ENCODE assay signal across 9 mouse cellular contexts in the genomic region with DNA sequence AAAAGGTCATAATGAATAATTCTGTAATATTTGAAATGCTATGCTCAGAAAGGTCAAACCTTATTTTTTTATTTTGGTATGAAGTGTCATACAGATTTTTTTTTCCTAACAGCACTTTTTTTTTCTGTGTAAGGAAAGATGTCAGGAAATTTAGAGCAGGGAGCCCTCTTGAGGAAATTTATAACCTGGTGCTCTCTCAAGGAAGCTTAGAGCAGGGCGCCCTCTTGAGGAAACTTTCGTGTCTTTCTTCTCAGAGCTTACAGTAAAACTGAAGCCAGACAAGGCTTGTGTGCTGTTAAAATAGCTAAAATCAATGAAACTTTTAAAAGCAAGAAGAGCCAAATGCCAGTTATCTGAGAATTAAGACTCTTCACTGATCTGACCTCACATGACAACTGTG.
DNase-seq lines count a peak whose midpoint lies in the region; ATAC-seq and TF ChIP-seq lines count a peak whose summit lies in the region.
"Had no signal": no experiment of that assay in that cellular context is flagged by ENCODE, and none has a peak within 500 bp of the region (broad histone marks: within the 10 kb centered on the region; RNA-seq: fewer than 3 reads in every experiment).

No protein-coding gene starts in this region.

- H3K36me3 ChIP-seq in hindbrain, embryonic 10.5 days = no peaks in the 10 kb centered on the region
- H3K36me3 ChIP-seq in hindbrain, embryonic 12.5 days = no peaks in the 10 kb centered on the region
- no peaks in the 10 kb centered on the region for H3K36me3 ChIP-seq in midbrain, postnatal 0 days (ENCODE audit: insufficient read depth, low read length)

- H3K4me1 ChIP-seq in hindbrain, embryonic 10.5 days (replicated peaks) = no peaks in the 10 kb centered on the region
- no peaks in the 10 kb centered on the region for H3K4me1 ChIP-seq in hindbrain, embryonic 12.5 days
- H3K4me1 ChIP-seq in midbrain, postnatal 0 days (ENCODE audit: insufficient read depth, low read length) = no peaks in the 10 kb centered on the region
- H3K4me1 ChIP-seq: limb, embryonic 15.5 days had no signal

- TF ChIP-seq CTCF in midbrain, postnatal 0 days (IDR thresholded peaks at IDR 0.05) = peak; percentile 95

- H3K4me3 ChIP-seq in hindbrain, embryonic 10.5 days = no peak overlapping the region
- H3K4me3 ChIP-seq in hindbrain, embryonic 12.5 days = no peak overlapping the region
- H3K4me3 ChIP-seq in midbrain, postnatal 0 days (ENCODE audit: low read depth, low read length) = no peak overlapping the region
- H3K4me3 ChIP-seq: limb, embryonic 15.5 days had no signal

- no peak overlapping the region for H3K9ac ChIP-seq in hindbrain, embryonic 12.5 days
- H3K9ac ChIP-seq in midbrain, postnatal 0 days (replicated peaks; ENCODE audit: low read length, poor library complexity, severe bottlenecking) = no peak overlapping the region
- H3K9ac ChIP-seq: limb, embryonic 15.5 days had no signal

- no peaks in the 10 kb centered on the region for H3K9me3 ChIP-seq in hindbrain, embryonic 10.5 days
- no peaks in the 10 kb centered on the region for H3K9me3 ChIP-seq in hindbrain, embryonic 12.5 days (replicated peaks)
- no peaks in the 10 kb centered on the region for H3K9me3 ChIP-seq in midbrain, postnatal 0 days (ENCODE audit: low read length)
- H3K9me3 ChIP-seq: limb, embryonic 15.5 days had no signal

- H3K4me2 ChIP-seq in hindbrain, embryonic 12.5 days (replicated peaks) = no peak overlapping the region
- H3K4me2 ChIP-seq in midbrain, postnatal 0 days (ENCODE audit: low read depth, low read length, poor library complexity, severe bottlenecking) = no peak overlapping the region
- H3K4me2 ChIP-seq: limb, embryonic 15.5 days had no signal

- H3K27me3 ChIP-seq in hindbrain, embryonic 10.5 days (ENCODE audit: insufficient read depth, poor library complexity, severe bottlenecking) = no peaks in the 10 kb centered on the region
- H3K27me3 ChIP-seq in hindbrain, embryonic 12.5 days = no peaks in the 10 kb centered on the region
- no peaks in the 10 kb centered on the region for H3K27me3 ChIP-seq in midbrain, postnatal 0 days (ENCODE audit: insufficient read depth, low read length)
- H3K27me3 ChIP-seq: limb, embryonic 15.5 days had no signal

- DNase-seq in hindbrain, embryonic 10.5 days (ENCODE audit: low spot score) = peak; percentile 57
- DNase-seq in brain, adult 2 months (ENCODE audit: low read depth, low spot score) = peak; percentile 93
- DNase-seq in fat pad, adult 2 months (ENCODE audit: extremely low read depth, low read depth, low spot score) = peak; percentile 2
- peak; percentile 81 for DNase-seq in heart, postnatal 4 days
- DNase-seq in left cerebral cortex, adult 8-10 months (ENCODE audit: low spot score in 2 of 2) = peak; percentile 23 to 39
- peak; percentile 95 for DNase-seq in midbrain, postnatal 0 days (ENCODE audit: low spot score)
- DNase-seq in testis, postnatal 14 days (ENCODE audit: low spot score) = peak; percentile 12

- 1% methylated on average over 2 of the region's 2 CpGs for whole genome bisulfite sequencing in hindbrain, embryonic 10.5 days
- WGBS in hindbrain, embryonic 12.5 days = 0% methylated on average over 2 of the region's 2 CpGs
- 1% methylated on average over 2 of the region's 2 CpGs for WGBS in midbrain, postnatal 0 days

- ATAC-seq in hindbrain, embryonic 12.5 days (ENCODE audit: low FRiP score) = no peak
- no peak for ATAC-seq in midbrain, postnatal 0 days (ENCODE audit: low FRiP score)

- no peak overlapping the region for H3K27ac ChIP-seq in hindbrain, embryonic 10.5 days
- no peak overlapping the region for H3K27ac ChIP-seq in hindbrain, embryonic 12.5 days
- no peak overlapping the region for H3K27ac ChIP-seq in midbrain, postnatal 0 days (ENCODE audit: low read depth, low read length)
- H3K27ac ChIP-seq: limb, embryonic 15.5 days had no signal

Comparison
In these comparisons a context has a peak if more than half of its experiments do, and no peak if none do; other contexts are left out.
1. DNase-seq: peak in every context shown above with its lines; median percentile 95 in midbrain, postnatal 0 days; 93 in brain, adult 2 months; 81 in heart, postnatal 4 days; 57 in hindbrain, embryonic 10.5 days; 31 in left cerebral cortex, adult 8-10 months; 12 in testis, postnatal 14 days; 2 in fat pad, adult 2 months.